Comparison of ENCODE assay signal across 19 mouse cellular contexts in genomic region chr2:138974548-138974947, GRCm38 (mm10).
A peak's percentile ranks its signal among the peaks of the same experiment; 100 is the strongest.
DNase-seq lines count a peak whose midpoint lies in the region; ATAC-seq and TF ChIP-seq lines count a peak whose summit lies in the region.
"Had no signal": no experiment of that assay in that cellular context is flagged by ENCODE, and none has a peak within 500 bp of the region (broad histone marks: within the 10 kb centered on the region; RNA-seq: fewer than 3 reads in every experiment).

No protein-coding gene starts in this region.

- no peaks in the 10 kb centered on the region for H3K4me1 ChIP-seq in forebrain, postnatal 0 days (ENCODE audit: insufficient read depth)
- no peaks in the 10 kb centered on the region for H3K4me1 ChIP-seq in forebrain, embryonic 12.5 days
- H3K4me1 ChIP-seq in kidney, postnatal 0 days (replicated peaks; ENCODE audit: insufficient read depth, low read length) = no peaks in the 10 kb centered on the region
- no peaks in the 10 kb centered on the region for H3K4me1 ChIP-seq in kidney, embryonic 16.5 days (ENCODE audit: insufficient read depth, low read length)
- no peaks in the 10 kb centered on the region for H3K4me1 ChIP-seq in lung, postnatal 0 days (ENCODE audit: insufficient read depth, low read depth, low read length)
- H3K4me1 ChIP-seq: embryonic facial prominence, embryonic 13.5 days; forebrain, embryonic 15.5 days; heart, embryonic 12.5 days; hindbrain, embryonic 10.5 days; hindbrain, embryonic 15.5 days had no signal

- no peak for ATAC-seq in forebrain, postnatal 0 days
- no peak for ATAC-seq in forebrain, embryonic 12.5 days (ENCODE audit: low FRiP score)
- no peak for ATAC-seq in kidney, postnatal 0 days (replicated peaks; ENCODE audit: low FRiP score, low read depth)
- ATAC-seq in kidney, embryonic 16.5 days (ENCODE audit: low FRiP score, low TSS enrichment) = no peak
- ATAC-seq in lung, postnatal 0 days = no peak
- ATAC-seq in monocyte, adult 5-6 weeks (replicated peaks; ENCODE audit: insufficient number of reproducible peaks, low FRiP score, low TSS enrichment, poor library complexity, severe bottlenecking) = no peak
- ATAC-seq: forebrain, embryonic 15.5 days had no signal

- H3K27ac ChIP-seq in forebrain, postnatal 0 days (ENCODE audit: low read depth, low read length) = no peak overlapping the region
- no peak overlapping the region for H3K27ac ChIP-seq in forebrain, embryonic 12.5 days
- no peak overlapping the region for H3K27ac ChIP-seq in kidney, postnatal 0 days
- H3K27ac ChIP-seq in kidney, embryonic 16.5 days (ENCODE audit: low read length) = no peak overlapping the region
- H3K27ac ChIP-seq in lung, postnatal 0 days (ENCODE audit: low read length) = no peak overlapping the region
- H3K27ac ChIP-seq: embryonic facial prominence, embryonic 13.5 days; forebrain, embryonic 15.5 days; gastrocnemius, adult 2 months; hindbrain, embryonic 10.5 days; hindbrain, embryonic 15.5 days had no signal

- H3K27me3 ChIP-seq in forebrain, postnatal 0 days (ENCODE audit: insufficient read depth, low read length) = no peaks in the 10 kb centered on the region
- H3K27me3 ChIP-seq in forebrain, embryonic 12.5 days = no peaks in the 10 kb centered on the region
- H3K27me3 ChIP-seq in kidney, postnatal 0 days (ENCODE audit: insufficient read depth, low read length) = no peaks in the 10 kb centered on the region
- no peaks in the 10 kb centered on the region for H3K27me3 ChIP-seq in kidney, embryonic 16.5 days (ENCODE audit: insufficient read depth, low read length)
- H3K27me3 ChIP-seq in lung, postnatal 0 days (replicated peaks; ENCODE audit: insufficient read depth, low read length) = no peaks in the 10 kb centered on the region
- H3K27me3 ChIP-seq: embryonic facial prominence, embryonic 13.5 days; forebrain, embryonic 15.5 days; heart, embryonic 12.5 days; hindbrain, embryonic 15.5 days had no signal

- H3K36me3 ChIP-seq in forebrain, postnatal 0 days (ENCODE audit: insufficient read depth) = no peaks in the 10 kb centered on the region
- H3K36me3 ChIP-seq in forebrain, embryonic 12.5 days (replicated peaks) = no peaks in the 10 kb centered on the region
- H3K36me3 ChIP-seq in kidney, postnatal 0 days (ENCODE audit: insufficient read depth, low read length) = no peaks in the 10 kb centered on the region
- no peaks in the 10 kb centered on the region for H3K36me3 ChIP-seq in kidney, embryonic 16.5 days (ENCODE audit: insufficient read depth, low read length)
- no peaks in the 10 kb centered on the region for H3K36me3 ChIP-seq in lung, postnatal 0 days (ENCODE audit: insufficient read depth, low read length)
- H3K36me3 ChIP-seq: embryonic facial prominence, embryonic 13.5 days; forebrain, embryonic 15.5 days; heart, embryonic 12.5 days; hindbrain, embryonic 10.5 days; hindbrain, embryonic 15.5 days had no signal

- peak; percentile 11 for DNase-seq in forebrain, postnatal 0 days
- peak; percentile 18 for DNase-seq in kidney, postnatal 0 days (ENCODE audit: low spot score)
- DNase-seq in lung, postnatal 0 days (ENCODE audit: low spot score) = peak; percentile 5
- DNase-seq in lung, postnatal 10 days = no peak
- DNase-seq in brain, embryonic 14.5 days (ENCODE audit: low read depth) = peak; percentile 30
- DNase-seq: adrenal gland, postnatal 10 days; cerebellum, adult 18-20 months; cerebellum, adult 9-11 months; cerebellum, postnatal 36 days; gastrocnemius, adult 2 months; gastrocnemius, postnatal 25 days had no signal

- H3K4me2 ChIP-seq in forebrain, postnatal 0 days (ENCODE audit: low read depth) = no peak overlapping the region
- H3K4me2 ChIP-seq in forebrain, embryonic 12.5 days = no peak overlapping the region
- H3K4me2 ChIP-seq in kidney, postnatal 0 days (ENCODE audit: low read length) = no peak overlapping the region
- H3K4me2 ChIP-seq in kidney, embryonic 16.5 days (replicated peaks; ENCODE audit: low read depth, low read length) = no peak overlapping the region
- H3K4me2 ChIP-seq in lung, postnatal 0 days (replicated peaks; ENCODE audit: low read depth, low read length) = no peak overlapping the region
- H3K4me2 ChIP-seq: embryonic facial prominence, embryonic 13.5 days; forebrain, embryonic 15.5 days; heart, embryonic 12.5 days; hindbrain, embryonic 15.5 days had no signal

- no peak for TF ChIP-seq POLR2A in brain, embryonic 14.5 days (IDR thresholded peaks at IDR 0.05; ENCODE audit: borderline replicate concordance, extremely low read depth, insufficient read depth, insufficient read length, poor library complexity, severe bottlenecking)

- WGBS in forebrain, postnatal 0 days = 41% methylated on average over 2 of the region's 2 CpGs
- 51% methylated on average over 2 of the region's 2 CpGs for WGBS in forebrain, embryonic 12.5 days
- 20% methylated on average over 2 of the region's 2 CpGs for whole genome bisulfite sequencing in kidney, postnatal 0 days
- 17% methylated on average over 2 of the region's 2 CpGs for WGBS in kidney, embryonic 16.5 days
- 22% methylated on average over 2 of the region's 2 CpGs for WGBS in lung, postnatal 0 days

- no peak for TF ChIP-seq EP300 in lung, postnatal 0 days (IDR thresholded peaks at IDR 0.05)

- peak; percentile 30; the same call in 1 of the 2 replicates for TF ChIP-seq CTCF in forebrain, postnatal 0 days (IDR thresholded peaks at IDR 0.05; ENCODE audit: low read depth)
- TF ChIP-seq CTCF in kidney, postnatal 0 days (IDR thresholded peaks at IDR 0.05; ENCODE audit: low read depth) = peak; percentile 32; the same call in 1 of the 2 replicates
- peak; percentile 28; the same call in 1 of the 2 replicates for TF ChIP-seq CTCF in lung, postnatal 0 days (IDR thresholded peaks at IDR 0.05)
- TF ChIP-seq CTCF in brain, embryonic 14.5 days (IDR thresholded peaks at IDR 0.05; ENCODE audit: borderline replicate concordance, extremely low read depth, insufficient read depth, insufficient read length) = no peak

- H3K9me3 ChIP-seq in forebrain, postnatal 0 days (ENCODE audit: low read length) = no peaks in the 10 kb centered on the region
- no peaks in the 10 kb centered on the region for H3K9me3 ChIP-seq in forebrain, embryonic 12.5 days
- no peaks in the 10 kb centered on the region for H3K9me3 ChIP-seq in kidney, postnatal 0 days (replicated peaks; ENCODE audit: low read length)
- H3K9me3 ChIP-seq in kidney, embryonic 16.5 days (ENCODE audit: low read length) = no peaks in the 10 kb centered on the region
- no peaks in the 10 kb centered on the region for H3K9me3 ChIP-seq in lung, postnatal 0 days (ENCODE audit: low read length)
- H3K9me3 ChIP-seq: embryonic facial prominence, embryonic 13.5 days; forebrain, embryonic 15.5 days; heart, embryonic 12.5 days; hindbrain, embryonic 10.5 days; hindbrain, embryonic 15.5 days had no signal

- H3K4me3 ChIP-seq in forebrain, postnatal 0 days (ENCODE audit: low read depth, low read length) = no peak overlapping the region
- H3K4me3 ChIP-seq in forebrain, embryonic 12.5 days (replicated peaks) = no peak overlapping the region
- no peak overlapping the region for H3K4me3 ChIP-seq in kidney, postnatal 0 days (replicated peaks; ENCODE audit: low read depth, low read length)
- H3K4me3 ChIP-seq in kidney, embryonic 16.5 days (ENCODE audit: low read length) = no peak overlapping the region
- H3K4me3 ChIP-seq in lung, postnatal 0 days (ENCODE audit: low read depth, low read length) = no peak overlapping the region
- H3K4me3 ChIP-seq: embryonic facial prominence, embryonic 13.5 days; forebrain, embryonic 15.5 days; gastrocnemius, adult 2 months; heart, embryonic 12.5 days; hindbrain, embryonic 10.5 days; hindbrain, embryonic 15.5 days had no signal

- no peak overlapping the region for H3K9ac ChIP-seq in forebrain, postnatal 0 days
- H3K9ac ChIP-seq in forebrain, embryonic 12.5 days = no peak overlapping the region
- no peak overlapping the region for H3K9ac ChIP-seq in kidney, postnatal 0 days (ENCODE audit: low read depth, low read length)
- no peak overlapping the region for H3K9ac ChIP-seq in kidney, embryonic 16.5 days (replicated peaks; ENCODE audit: low read length)
- H3K9ac ChIP-seq in lung, postnatal 0 days (replicated peaks; ENCODE audit: low read depth) = no peak overlapping the region
- H3K9ac ChIP-seq: embryonic facial prominence, embryonic 13.5 days; forebrain, embryonic 15.5 days; heart, embryonic 12.5 days; hindbrain, embryonic 15.5 days had no signal
